Mouse (Mus musculus): Measurements from ENCODE around the gene Tmprss4.

Gene Tmprss4

GRCm38 (mm10) chr9:45197549-45197948 lies 6.3 kb downstream of the Tmprss4 start:
- no peak for DNase-seq (ENCODE audit: low read depth, low spot score)

DNA sequence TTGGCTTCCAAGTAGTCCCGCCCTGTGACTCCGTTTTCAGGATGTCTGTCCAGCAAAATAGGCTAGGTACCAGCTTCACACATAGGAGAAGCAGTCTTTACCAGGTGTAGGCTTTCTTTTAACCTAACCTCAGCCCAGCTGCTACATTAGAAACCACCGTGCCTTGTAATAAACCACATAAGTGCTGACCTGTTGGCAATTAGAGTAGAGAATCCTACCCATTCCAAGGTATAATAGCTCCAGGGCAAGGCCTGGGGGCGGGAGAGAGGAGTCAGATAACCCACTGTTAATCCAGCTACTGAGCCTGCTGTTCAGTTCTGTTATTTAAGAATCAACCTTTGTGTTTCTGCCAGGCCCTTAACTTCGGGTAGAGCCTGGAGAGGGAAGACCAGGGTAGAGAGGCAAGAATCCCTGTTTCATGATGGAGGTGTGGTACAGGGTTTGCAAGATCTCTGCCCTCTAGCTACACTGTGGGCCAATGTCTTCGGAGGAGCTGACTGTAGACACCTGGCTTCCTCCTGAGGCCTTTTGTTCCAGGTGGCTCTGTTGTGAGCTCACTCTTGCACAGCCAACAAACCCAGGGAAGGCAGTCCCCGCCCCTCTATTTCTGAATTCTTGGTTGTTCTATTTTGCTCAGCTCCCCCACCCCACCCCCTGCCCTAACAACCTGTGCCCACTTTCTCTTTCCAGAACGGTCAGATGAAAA lies 7.6 kb downstream of the Tmprss4 start:
- no peak for DNase-seq (ENCODE audit: low read depth, low spot score)

- no peak for DNase-seq (ENCODE audit: low read depth, low spot score)
These were observed 8.4 kb downstream of the Tmprss4 start for GRCm38 (mm10) chr9:45195468-45195867.

DNA sequence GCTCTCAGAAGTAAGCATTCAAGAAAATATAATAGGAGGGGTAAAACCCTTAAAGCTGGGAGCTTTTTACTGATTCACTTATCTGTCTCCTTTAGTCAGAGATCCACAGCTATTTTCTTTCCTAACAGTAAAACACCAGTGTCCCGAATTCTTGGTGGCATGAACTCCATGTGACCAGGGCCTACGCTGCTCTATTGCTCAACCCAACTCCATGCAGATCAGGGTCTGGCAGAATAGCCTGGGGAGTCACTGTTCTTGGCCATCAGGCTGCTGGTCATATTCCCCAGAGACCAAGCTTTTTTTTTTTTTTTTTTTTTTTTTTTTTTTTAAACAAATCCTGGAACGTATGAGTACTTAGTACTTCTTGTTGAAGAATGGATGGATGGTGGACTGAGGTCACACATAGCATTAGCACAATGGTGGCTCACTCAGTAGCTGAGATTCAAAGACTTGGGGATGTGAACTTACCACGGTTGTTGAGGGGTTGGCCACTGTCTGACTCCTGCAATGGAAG lies 14.2 kb downstream of the Tmprss4 start:
- DNase-seq (ENCODE audit: low read depth, low spot score): no peak

DNA sequence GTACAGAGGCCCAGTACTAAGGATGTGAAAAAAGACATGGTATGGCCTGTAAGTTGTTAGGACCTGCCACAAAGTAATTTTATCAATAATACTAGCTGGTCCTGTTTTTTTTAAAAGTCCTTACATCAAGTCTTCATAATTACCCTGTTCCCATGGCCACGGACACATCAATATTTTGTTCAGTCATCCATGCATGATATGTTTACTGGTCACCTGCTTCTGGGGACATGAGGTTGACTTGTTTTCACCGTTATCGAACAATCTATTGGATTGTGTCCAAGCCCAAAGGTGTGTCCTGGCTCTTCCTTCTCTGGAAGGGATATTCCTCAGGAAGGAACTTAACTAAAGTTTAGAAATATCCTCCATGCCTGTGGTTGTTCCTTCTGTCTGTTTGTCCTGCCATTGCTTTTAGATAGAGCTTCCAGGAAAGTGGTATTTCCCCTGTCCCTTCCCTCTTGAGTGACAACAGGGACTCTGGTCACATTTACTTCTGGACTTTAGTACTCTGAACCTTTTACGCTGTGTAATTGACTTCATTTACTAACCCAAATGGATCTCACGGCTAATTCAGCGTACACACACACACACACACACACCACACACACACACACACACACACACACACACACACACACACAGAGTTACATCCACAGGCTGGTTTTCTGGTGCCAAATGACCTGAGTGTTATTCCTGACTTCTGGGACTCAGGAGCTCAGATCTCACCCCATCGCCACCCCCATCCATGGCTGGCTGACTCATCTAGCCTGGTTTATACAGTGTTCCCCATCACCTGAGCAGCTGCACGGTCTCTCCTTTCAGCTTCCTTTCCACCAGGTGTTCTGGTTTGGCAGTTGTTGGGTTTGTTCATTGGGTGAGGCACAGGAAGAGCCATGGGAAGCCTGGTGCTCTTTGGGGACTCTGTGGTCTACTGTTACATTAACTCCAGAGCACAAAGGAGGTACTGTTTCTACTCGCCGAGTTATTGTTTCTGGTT lies 15.0 kb downstream of the Tmprss4 start:
- no peak for DNase-seq (ENCODE audit: low read depth, low spot score)

GRCm38 (mm10) chr9:45185250-45185649 lies 18.6 kb downstream of the Tmprss4 start:
- DNase-seq (ENCODE audit: low read depth, low spot score): no peak

- DNase-seq (ENCODE audit: low read depth, low spot score): no peak
These were observed 20.6 kb downstream of the Tmprss4 start for GRCm38 (mm10) chr9:45183266-45183665.

DNA sequence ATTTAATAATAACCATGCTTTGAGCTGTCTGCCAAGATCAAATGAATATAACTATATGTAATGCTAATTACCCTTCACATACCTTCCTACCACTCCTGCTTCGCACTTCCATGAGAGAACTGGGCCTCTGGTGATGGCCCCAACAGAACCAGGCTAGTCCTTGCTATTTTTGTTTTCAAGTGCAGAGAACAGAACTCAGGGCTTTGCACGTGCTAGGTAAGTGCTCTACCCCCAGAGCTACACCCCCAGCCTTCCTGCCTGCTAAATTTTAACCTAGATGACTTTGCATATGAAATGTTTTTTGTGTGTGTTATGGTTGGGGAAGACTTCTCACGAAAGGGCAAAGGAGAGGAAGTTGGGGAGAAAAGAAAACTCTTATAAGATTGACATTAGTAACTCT lies 21.4 kb downstream of the Tmprss4 start:
- no peak for DNase-seq (ENCODE audit: low read depth, low spot score)

DNA sequence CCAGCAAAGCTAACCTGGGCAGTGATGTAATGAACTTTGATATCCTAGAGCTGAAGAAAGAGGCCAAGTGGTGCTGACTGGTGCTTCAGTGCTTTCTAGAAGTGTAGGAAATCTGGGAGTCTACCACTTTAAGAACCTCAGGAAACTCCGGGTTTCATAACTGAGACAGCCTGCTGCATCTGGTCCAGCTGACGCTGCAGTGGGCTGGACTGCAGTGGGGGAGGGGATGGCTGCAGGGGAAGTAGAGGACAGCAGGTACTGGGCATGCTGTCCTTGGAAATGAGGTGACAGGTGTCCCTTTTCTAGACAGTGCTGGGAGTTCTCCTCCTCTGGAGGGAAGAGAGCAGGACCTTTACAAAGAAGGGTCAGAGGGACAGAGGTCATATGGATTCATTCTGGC lies 22.1 kb downstream of the Tmprss4 start, which contains the start of gene BC049352:
Gene BC049352 (plus strand): TSS at position 238 of the 400 bp plus-strand sequence.
- DNase-seq (ENCODE audit: low read depth, low spot score): no peak

GRCm38 (mm10) chr9:45179282-45179681 lies 24.6 kb downstream of the Tmprss4 start:
- no peak for DNase-seq (ENCODE audit: low read depth, low spot score)

DNA sequence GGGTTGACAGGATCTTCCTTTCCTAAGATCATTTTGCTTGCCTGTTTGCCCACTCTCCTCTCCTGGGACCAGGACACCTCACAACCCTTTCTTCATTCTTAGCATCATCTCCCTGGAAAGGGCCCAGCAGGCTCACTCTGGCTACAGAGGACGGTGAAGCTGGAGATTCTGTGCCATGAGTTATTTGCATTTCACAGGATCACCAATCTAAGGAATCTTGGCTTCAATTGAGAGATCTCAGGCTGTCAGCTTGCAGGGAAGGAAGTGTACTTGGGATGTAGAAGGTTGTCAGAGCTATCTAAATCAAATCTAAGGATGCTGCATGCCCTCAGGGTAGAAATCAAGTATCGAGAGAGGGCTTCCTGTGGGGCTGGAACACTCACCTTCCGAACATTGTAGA lies 30.4 kb downstream of the Tmprss4 start:
- DNase-seq (ENCODE audit: low read depth, low spot score): no peak

GRCm38 (mm10) chr9:45171073-45171610 lies 32.8 kb downstream of the Tmprss4 start:
- DNase-seq (ENCODE audit: low read depth, low spot score): peak; percentile 31

DNA sequence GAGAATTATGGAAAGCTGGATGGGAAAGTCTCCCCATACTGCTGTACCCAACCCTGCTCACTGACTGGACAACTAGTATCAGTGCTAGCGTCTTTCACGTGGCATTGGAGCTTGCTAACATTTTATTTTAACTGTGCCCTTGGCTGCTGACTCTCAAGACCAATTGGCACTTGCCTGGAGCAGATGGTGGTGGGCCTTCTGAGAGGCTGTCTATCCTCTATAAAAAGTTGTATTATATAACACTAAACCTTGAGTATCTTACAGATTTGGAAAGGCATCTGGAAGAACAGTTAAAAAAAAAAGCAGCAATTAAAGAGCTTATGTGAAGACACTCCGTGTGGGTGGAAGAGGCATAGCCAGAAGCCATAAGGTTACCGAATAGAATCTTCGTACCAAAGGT lies 33.7 kb downstream of the Tmprss4 start:
- no peak for DNase-seq (ENCODE audit: low read depth, low spot score)

GRCm38 (mm10) chr9:45167903-45168302 lies 36.0 kb downstream of the Tmprss4 start:
- DNase-seq (ENCODE audit: low read depth, low spot score): no peak

DNA sequence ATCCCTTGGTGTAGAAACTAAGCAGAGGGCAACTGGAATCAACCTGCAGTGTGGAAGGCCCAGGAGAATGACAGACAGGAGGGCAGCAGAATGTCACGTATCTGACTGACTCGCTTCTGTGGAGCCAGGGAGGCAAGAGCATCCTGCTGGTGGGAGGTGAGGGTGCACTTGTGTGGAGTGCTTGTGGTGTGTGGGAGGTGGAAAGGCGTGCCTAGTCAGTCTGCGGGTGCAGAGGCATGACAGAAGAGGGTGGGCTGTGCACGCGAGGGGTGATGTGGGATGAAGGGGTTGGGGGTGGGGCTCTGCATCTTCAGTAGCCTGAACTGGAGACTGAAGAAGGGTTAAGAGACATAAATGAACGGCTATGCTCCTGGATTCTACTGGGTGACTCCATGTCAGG lies 50.5 kb downstream of the Tmprss4 start:
- no peak for DNase-seq (ENCODE audit: low read depth, low spot score)

DNA sequence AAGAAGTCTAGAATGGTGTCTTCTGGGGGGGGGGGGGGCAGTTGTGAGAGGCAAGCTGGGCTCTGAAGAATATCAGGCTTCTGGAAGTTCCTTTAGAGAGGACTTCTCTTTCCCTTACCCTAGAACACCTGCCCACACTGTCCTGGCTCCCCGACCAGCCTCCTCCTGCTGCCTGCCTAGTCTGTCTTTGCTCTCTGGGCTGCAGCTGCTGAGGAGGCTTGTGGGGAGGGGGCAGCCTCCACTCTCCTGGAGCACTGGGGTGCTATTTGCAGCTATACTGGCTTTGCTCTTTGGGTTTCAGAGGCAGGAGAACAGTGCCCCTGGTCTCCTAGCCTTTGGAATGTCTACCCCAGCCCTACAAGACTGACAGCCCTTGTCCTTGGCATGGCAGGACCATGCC lies 53.0 kb downstream of the Tmprss4 start:
- DNase-seq (ENCODE audit: low read depth, low spot score): no peak

- peak; percentile 71 for DNase-seq (ENCODE audit: low read depth, low spot score)
These were observed 57.7 kb downstream of the Tmprss4 start for GRCm38 (mm10) chr9:45146267-45146597.

GRCm38 (mm10) chr9:45145533-45146266 lies 58.2 kb downstream of the Tmprss4 start:
- DNase-seq (ENCODE audit: low read depth, low spot score): peak; percentile 85

DNA sequence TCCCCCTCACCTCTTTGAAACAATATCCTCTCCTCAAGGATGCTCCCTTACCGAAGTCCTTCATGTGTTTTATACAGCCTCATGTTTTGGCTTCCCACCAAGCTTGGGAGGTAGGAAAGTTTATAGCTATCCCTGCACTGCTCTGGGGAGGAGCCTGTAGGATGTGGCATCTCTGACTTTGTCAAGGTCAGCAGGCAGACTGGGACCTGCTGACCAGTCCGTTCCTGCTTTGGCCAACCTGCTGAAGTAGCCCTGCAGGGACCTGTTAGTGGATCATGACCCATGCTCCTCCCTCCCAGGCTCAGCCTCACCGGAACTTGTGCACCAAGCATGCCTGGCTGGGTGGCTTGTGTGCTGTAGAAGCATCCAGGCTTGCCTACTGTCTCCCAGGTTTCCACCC lies 61.2 kb downstream of the Tmprss4 start:
- DNase-seq (ENCODE audit: low read depth, low spot score): no peak

- no peak for DNase-seq (ENCODE audit: low read depth, low spot score)
These were observed 62.9 kb downstream of the Tmprss4 start for GRCm38 (mm10) chr9:45140945-45141344.

DNA sequence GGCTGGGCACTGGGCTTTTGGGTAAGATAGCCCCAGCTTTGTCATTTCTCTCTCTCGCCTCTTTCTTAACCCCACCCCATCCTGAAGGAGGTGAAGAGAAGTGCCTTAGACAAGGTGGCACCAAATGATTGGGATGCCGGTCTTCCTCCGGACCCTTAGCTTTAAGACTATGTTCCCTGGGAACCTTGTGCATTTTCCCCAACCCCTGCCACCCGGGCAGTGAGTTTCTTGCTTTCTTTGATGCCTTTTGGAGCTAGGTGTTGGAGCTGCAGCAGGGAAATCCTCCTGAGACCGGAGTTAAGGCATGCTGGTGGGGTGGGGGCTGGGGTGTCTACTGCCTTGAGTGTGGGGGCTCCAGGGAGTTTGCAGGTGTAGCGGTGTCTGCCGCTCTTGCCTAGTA lies 64.8 kb downstream of the Tmprss4 start:
- no peak for DNase-seq (ENCODE audit: low read depth, low spot score)
